ENCODE assay signal across 21 mouse cellular contexts in the genomic region with DNA sequence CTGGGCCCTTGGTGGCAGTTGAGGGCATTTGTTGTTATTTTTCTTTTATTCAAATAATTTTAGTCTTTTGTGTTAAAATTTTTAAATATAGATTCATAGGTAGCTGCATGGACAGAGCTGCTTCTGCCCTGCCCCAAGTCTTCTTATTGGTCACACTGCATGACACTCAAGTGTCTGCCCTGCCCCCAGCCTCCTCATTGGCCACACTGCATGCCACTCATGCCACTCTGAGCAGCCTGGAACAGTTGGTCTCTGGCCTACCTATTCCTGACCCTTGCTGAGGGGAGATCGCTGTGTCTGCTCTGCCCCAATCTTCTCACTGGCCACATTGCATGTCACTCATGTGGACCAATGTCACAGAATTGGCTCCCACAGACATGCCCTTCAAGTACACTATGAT.
DNase-seq lines count a peak whose midpoint lies in the region; ATAC-seq lines count a peak whose summit lies in the region.
"Had no signal": no experiment of that assay in that cellular context is flagged by ENCODE, and none has a peak within 500 bp of the region (broad histone marks: within the 10 kb centered on the region; RNA-seq: fewer than 3 reads in every experiment).

No protein-coding gene starts in this region.

- no peaks in the 10 kb centered on the region for H3K27me3 ChIP-seq in megakaryocyte, embryonic 14.5 days (replicated peaks)
- no peaks in the 10 kb centered on the region for H3K27me3 ChIP-seq in midbrain, embryonic 11.5 days (ENCODE audit: control insufficient read depth, insufficient read depth, low read length)
- H3K27me3 ChIP-seq in midbrain, embryonic 15.5 days (replicated peaks) = no peaks in the 10 kb centered on the region
- H3K27me3 ChIP-seq: CH12.LX had no signal

- H3K4me2 ChIP-seq in midbrain, embryonic 11.5 days = no peak overlapping the region
- no peak overlapping the region for H3K4me2 ChIP-seq in midbrain, embryonic 15.5 days

- H3K9ac ChIP-seq in midbrain, embryonic 11.5 days (ENCODE audit: low read length) = no peak overlapping the region
- H3K9ac ChIP-seq in midbrain, embryonic 15.5 days = no peak overlapping the region

- peak overlapping the region; percentile 34 for H3K4me3 ChIP-seq in megakaryocyte, embryonic 14.5 days (replicated peaks)
- H3K4me3 ChIP-seq in midbrain, embryonic 11.5 days (ENCODE audit: low read depth, low read length) = no peak overlapping the region
- no peak overlapping the region for H3K4me3 ChIP-seq in midbrain, embryonic 15.5 days

- peak; percentile 50 to 51 for DNase-seq in cerebellum, postnatal 10 days
- DNase-seq in cerebellum, adult 18-20 months = no peak
- peak; percentile 56 for DNase-seq in midbrain, embryonic 11.5 days (ENCODE audit: low spot score, missing footprints)
- DNase-seq: adrenal gland, adult 2 months; adrenal gland, adult 8-10 months; adrenal gland, postnatal 10 days; adrenal gland, postnatal 14 days; adrenal gland, postnatal 25 days; adrenal gland, postnatal 36 days; B cell, adult 2 months; cerebellum, adult 11 months; cerebellum, adult 11-12 months; cerebellum, adult 2 months had no signal

- H3K9me3 ChIP-seq in megakaryocyte, embryonic 14.5 days = peaks cover 18% of the 10 kb centered on the region
- no peaks in the 10 kb centered on the region for H3K9me3 ChIP-seq in midbrain, embryonic 11.5 days (ENCODE audit: control insufficient read depth, low read length)
- no peaks in the 10 kb centered on the region for H3K9me3 ChIP-seq in midbrain, embryonic 15.5 days

- WGBS in midbrain, embryonic 11.5 days = 100% methylated on average over 1 of the region's 1 CpGs
- WGBS in midbrain, embryonic 15.5 days = 92% methylated on average over 1 of the region's 1 CpGs

- ATAC-seq in megakaryocyte, adult 5-6 weeks (ENCODE audit: poor library complexity, severe bottlenecking) = no peak
- ATAC-seq in midbrain, embryonic 11.5 days (ENCODE audit: low FRiP score) = no peak
- no peak for ATAC-seq in midbrain, embryonic 15.5 days (replicated peaks)
- ATAC-seq: activated CD4-positive, CD25-positive, alpha-beta regulatory T cell, adult 4 months; CD4-positive, CD25-positive, alpha-beta regulatory T cell, adult 4 months; Patski had no signal

- H3K27ac ChIP-seq in midbrain, embryonic 11.5 days (ENCODE audit: low read depth, low read length) = no peak overlapping the region
- H3K27ac ChIP-seq in midbrain, embryonic 15.5 days = no peak overlapping the region

- H3K4me1 ChIP-seq in megakaryocyte, embryonic 14.5 days = no peaks in the 10 kb centered on the region
- no peaks in the 10 kb centered on the region for H3K4me1 ChIP-seq in midbrain, embryonic 11.5 days (ENCODE audit: control insufficient read depth, insufficient read depth, low read length)
- peaks cover 26% of the 10 kb centered on the region for H3K4me1 ChIP-seq in midbrain, embryonic 15.5 days

- no peaks in the 10 kb centered on the region for H3K36me3 ChIP-seq in megakaryocyte, embryonic 14.5 days (replicated peaks; ENCODE audit: low read length)
- no peaks in the 10 kb centered on the region for H3K36me3 ChIP-seq in midbrain, embryonic 11.5 days (ENCODE audit: control insufficient read depth, insufficient read depth, low read length)
- H3K36me3 ChIP-seq in midbrain, embryonic 15.5 days (replicated peaks) = no peaks in the 10 kb centered on the region
- H3K36me3 ChIP-seq: G1E had no signal

Comparison
In these comparisons a context has a peak if more than half of its experiments do, and no peak if none do; other contexts are left out.
1. DNase-seq: peak in cerebellum, postnatal 10 days (2 of 2) and midbrain, embryonic 11.5 days (single experiment); none in cerebellum, adult 18-20 months (0 of 2).